Mouse (Mus musculus) CD4-positive, CD25-positive, alpha-beta regulatory T cell, adult 9 weeks (primary cell): Measurements from ENCODE around the gene Serpinb6a. TPM values are rescaled to one million over a fixed set of nuclear protein-coding genes. Genes with fewer than 3 reads are reported as not detected.

Source experiments
- polyA plus RNA-seq: library from polyadenylated mRNA; unstranded; fragments of 100-300 nt; shearing (Covaris generic); gene quantifications from one replicate; pipeline ENCODE4 v1.2.1, GENCODE M21; 2017

Gene Serpinb6a
- polyA plus RNA-seq = 43.3 TPM

DNA sequence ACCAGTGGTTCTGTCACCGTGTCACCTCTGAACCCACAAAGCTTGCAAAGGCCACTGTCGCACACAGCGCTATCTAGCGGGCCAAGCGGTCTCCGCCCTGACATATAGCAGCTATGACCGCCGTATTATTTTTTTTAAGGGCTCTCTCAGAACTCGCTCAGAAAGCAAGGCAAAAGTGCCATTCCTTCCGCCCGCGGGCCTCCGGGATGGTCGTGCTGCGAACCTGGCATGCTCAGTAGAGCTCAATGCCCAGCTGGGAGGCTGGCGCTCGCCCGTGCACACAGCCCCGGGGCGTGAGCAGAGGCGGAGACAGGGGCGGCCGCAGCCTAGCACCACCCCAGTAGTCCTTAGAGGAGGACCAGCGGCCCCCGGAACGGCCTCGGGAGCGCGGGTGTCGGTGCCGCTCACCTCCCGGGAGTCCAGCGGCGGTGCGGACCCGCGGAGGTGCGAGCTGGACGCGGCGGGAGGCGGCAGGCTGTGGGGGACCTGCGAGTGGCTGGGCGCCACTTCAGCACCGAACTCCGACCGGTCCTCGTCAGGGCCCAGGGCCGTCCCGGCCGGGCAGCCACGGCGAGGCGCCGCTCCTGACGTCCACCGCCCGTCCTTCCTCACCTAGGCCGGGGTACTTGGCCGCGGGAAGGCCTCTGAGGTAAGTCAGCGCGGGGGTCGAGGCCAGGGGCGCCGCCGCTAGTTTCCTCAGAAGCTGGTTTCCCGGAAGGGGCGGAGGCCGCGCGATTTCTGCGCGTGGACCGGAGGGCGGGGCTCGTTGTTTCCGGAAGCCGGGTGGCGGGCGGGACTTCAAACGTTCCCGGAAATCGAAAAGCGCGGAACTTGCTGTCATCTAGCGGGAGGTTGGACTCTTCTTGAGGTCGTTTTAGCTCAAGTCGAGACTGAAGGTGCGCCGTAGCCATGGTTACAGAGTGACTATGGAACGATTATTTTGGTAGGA, at the start of gene Serpinb6a, which contains the start of gene Ripk1:
Gene Serpinb6a, minus strand, starts transcription at position 737 of the 949 bp plus-strand sequence.
Gene Ripk1, plus strand, starts transcription at position 306 of the 949 bp plus-strand sequence.

DNA sequence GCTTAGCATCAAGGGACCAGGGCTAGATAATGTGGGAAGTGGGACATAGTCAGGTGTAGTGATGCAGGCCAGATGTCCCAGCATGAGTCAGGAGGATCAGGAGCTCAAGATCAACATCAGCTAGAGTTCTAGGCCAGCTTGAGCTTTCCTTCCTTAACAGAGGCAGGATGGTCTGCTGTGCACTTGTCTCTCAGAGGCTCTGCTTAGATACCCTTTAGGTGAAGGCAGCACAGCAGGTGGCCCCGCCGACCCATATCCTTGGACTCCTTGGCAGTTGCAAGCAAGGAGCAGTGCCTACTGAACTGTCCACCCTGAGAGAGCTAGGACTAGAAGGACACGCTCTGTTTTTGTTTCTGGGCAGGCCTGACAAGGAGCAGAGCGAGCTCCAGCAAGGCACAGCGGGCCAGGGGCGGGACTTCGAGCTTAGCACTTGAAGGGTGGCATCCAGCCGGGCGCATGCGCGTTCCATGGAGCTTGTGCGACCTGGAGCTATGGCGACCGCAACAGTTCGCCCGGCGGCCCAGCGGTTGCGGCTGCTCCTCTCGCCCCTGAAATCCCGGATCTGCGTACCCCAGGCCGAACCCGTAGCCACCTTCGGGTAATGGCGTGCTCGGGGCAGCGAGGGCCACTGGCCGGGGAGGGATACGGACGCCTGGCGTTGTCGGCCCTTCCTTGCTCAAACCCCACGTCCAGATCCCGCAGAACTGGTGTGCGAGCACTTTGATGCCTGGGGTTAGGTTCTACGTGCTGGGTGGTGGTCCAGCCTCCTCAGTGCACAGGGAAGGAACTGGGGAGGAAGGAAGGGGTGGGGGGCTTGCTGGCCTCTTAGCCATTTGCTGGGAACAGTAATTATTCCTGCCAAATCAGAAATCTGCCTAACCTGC, 34.8 kb upstream of the Serpinb6a start, which contains the start of gene Bphl:
Gene Bphl, plus strand, starts transcription at position 426 of the 884 bp plus-strand sequence.

DNA sequence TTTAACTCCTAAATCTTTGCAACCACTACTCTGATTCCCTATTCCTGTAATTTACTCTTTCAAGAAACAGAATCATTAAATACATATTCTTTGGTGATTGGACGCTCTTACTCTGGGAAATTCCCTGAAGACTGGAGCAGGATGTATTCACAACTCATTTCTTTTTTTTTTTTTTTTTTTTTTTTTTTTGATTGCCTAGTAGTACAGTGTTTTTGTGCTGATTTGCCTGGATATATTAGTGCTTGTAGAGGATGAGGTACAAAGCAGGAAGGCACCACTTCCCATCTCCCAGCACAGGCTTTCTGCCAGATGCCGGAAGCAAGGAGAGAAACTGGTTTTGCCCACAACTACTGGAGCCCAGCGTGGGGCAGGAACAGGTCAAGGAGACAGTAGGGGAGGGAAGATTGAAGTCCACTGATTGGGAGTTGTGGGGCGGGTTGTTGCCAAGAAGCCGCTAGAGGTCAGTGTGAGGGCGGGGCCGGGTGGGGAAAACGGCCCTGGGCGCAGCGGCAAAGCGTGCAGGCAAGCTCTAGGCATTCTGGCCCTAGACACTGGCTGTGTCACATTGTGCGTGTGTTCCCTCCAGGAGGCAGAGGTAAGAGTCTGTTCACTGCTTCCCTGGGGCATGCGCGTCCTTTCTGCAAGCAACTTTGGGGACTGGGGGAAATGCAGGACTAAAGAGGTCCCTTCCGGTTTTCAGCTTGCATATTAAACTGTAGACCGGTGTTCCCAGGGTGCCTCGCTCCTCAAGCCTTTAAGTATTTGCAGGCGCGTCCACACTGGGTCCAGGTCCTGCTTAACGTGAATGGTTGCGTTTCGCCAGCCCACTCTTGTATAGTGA, 38.2 kb downstream of the Serpinb6a start, which contains the start of gene Nqo2:
Gene Nqo2, plus strand, starts transcription at position 482 of the 841 bp plus-strand sequence.

DNA sequence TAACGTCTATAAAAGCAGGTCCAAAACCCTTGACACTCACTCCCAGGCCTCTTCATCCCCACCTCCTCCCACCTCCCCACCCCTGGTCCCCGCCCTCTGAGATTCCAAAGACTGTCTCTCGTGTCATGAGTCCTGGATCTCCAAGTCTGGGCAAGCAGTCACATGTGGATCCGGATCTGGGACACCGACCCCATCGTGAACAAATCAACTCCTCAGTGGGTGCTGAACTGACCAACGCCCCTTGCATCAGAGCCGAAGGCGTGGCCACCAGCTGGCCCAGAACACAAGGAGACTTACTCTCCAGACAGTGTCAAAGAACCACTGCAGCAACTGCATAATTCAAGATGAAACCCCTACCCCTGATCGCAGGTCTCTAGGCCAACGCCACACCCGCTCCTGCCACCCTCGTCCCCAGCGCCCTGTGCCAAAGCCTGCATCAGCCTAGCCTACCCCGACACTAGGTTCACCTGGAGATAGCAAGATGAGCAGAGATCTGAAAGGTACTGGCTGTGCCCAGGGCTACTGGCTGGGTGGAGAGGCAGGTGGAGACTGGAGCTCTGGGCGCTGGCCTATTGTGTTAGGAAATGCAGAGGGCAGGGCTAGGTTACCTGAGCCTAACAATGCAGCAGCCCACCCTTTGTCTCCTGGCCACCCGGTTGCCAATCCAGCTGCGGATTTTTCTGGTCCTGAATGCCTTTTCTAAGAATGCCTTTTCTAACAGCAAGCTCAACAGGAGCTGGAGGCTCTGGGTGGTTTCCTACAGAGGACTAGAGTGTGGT, 97.2 kb downstream of the Serpinb6a start, which contains the start of gene Serpinb6c:
Gene Serpinb6c, minus strand, starts transcription at position 533 of the 779 bp plus-strand sequence.

Other genes with a start within 250 kb of the Serpinb6a start
- not detected for gene Serpinb6e, start 159.4 kb downstream of the Serpinb6a start, polyA plus RNA-seq
- gene Serpinb6c, start 97.1 kb downstream of the Serpinb6a start, polyA plus RNA-seq = not detected
- gene Nqo2, start 38.1 kb downstream of the Serpinb6a start, polyA plus RNA-seq = 10.2 TPM
- gene Ripk1, start 431 bp downstream of the Serpinb6a start, polyA plus RNA-seq = 15.9 TPM
- 42.8 TPM for gene Bphl, start 34.8 kb upstream of the Serpinb6a start, polyA plus RNA-seq
- 32.0 TPM for gene Tubb2a, start 75.2 kb upstream of the Serpinb6a start, polyA plus RNA-seq
- 0.68 TPM for gene Tubb2b, start 127.7 kb upstream of the Serpinb6a start, polyA plus RNA-seq
- gene Psmg4, start 160.2 kb upstream of the Serpinb6a start, polyA plus RNA-seq = 80.2 TPM